Mouse (Mus musculus): ENCODE measurements at regions not wholly inside any gene's neighbourhood (a gene's known extent, or its start where the extent isn't known, plus 50 kb on each side); places are given as distances from the start of the nearest gene placed in this dataset.

DNA sequence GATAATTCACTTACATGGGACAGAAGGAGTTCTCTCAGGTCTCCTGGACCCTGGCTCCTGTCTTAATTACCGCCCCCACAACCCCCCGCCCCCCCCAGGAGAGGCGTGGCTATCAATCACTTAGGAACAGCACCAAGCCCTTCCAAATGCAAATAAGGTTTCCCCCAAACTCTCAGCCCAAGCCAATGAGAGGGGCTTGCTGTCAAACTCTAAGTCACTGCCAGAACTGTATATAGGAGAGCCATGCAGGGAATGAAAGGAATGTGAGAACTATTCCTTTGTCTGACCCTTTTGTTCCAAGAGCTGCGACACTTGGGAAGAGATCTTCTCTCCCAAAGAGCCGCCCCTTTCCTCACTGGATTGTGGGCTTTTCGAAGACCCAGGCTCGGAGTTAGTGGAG, 672.4 kb downstream of the Cypt12 start:
- no peak for ATAC-seq
- TF ChIP-seq CTCF (IDR thresholded peaks at IDR 0.05; ENCODE audit: low read depth), result no peak
- Histone ChIP-seq H3K4me1 (replicated peaks; ENCODE audit: control insufficient read depth, insufficient read depth, low read length) (no peaks in the 10 kb centered on the region), H3K27ac (ENCODE audit: low read depth, low read length) (no peak overlapping the region), H3K27me3 (replicated peaks; ENCODE audit: control insufficient read depth, insufficient read depth, low read length) (no peaks in the 10 kb centered on the region), H3K4me3 (ENCODE audit: low read depth, low read length) (no peak overlapping the region), H3K4me2 (replicated peaks; ENCODE audit: low read depth) (no peak overlapping the region), H3K9ac (ENCODE audit: low read depth, low read length) (no peak overlapping the region), H3K36me3 (ENCODE audit: control insufficient read depth, insufficient read depth) (no peaks in the 10 kb centered on the region), H3K9me3 (ENCODE audit: control insufficient read depth) (no peaks in the 10 kb centered on the region)
- 39% methylated on average over 7 of the region's 7 CpGs for WGBS

DNA sequence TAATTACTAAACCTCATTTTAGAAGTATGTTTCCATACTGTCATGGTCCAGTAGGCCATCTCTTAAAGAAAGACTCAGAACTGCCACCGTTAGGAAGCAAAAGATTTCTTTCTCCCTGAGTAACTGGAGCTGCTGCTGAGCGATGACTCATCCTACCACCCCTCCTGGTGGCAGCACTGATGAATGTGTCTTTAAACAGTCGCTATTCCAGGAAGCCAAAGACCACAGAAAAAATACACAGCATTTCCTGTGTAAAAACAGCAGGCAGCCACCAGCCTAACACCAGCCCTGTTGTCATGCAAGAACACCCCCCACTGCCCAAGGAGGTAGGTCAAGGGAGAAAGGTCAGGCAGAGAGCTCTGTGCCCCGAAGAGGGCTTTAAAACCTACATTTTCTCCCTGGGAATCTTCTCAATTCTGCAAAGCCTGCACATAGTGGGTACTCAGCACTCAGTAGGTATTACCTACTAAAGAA, 675.7 kb downstream of the Cypt12 start:
- Histone ChIP-seq H3K27ac (ENCODE audit: low read depth, low read length) (peak overlapping the region; percentile 76), H3K4me1 (replicated peaks; ENCODE audit: control insufficient read depth, insufficient read depth, low read length) (no peaks in the 10 kb centered on the region), H3K9ac (ENCODE audit: low read depth, low read length) (no peak overlapping the region), H3K27me3 (replicated peaks; ENCODE audit: control insufficient read depth, insufficient read depth, low read length) (no peaks in the 10 kb centered on the region), H3K4me3 (ENCODE audit: low read depth, low read length) (no peak overlapping the region), H3K36me3 (ENCODE audit: control insufficient read depth, insufficient read depth) (no peaks in the 10 kb centered on the region), H3K9me3 (ENCODE audit: control insufficient read depth) (no peaks in the 10 kb centered on the region), H3K4me2 (replicated peaks; ENCODE audit: low read depth) (peak overlapping the region; percentile 64; the same call in 1 of the 2 replicates)
- ATAC-seq, result peak; percentile 60; the same call in 1 of the 2 replicates
- WGBS, result 7% methylated on average over 4 of the region's 4 CpGs
- TF ChIP-seq CTCF (IDR thresholded peaks at IDR 0.05; ENCODE audit: low read depth), result peak; percentile 72

DNA sequence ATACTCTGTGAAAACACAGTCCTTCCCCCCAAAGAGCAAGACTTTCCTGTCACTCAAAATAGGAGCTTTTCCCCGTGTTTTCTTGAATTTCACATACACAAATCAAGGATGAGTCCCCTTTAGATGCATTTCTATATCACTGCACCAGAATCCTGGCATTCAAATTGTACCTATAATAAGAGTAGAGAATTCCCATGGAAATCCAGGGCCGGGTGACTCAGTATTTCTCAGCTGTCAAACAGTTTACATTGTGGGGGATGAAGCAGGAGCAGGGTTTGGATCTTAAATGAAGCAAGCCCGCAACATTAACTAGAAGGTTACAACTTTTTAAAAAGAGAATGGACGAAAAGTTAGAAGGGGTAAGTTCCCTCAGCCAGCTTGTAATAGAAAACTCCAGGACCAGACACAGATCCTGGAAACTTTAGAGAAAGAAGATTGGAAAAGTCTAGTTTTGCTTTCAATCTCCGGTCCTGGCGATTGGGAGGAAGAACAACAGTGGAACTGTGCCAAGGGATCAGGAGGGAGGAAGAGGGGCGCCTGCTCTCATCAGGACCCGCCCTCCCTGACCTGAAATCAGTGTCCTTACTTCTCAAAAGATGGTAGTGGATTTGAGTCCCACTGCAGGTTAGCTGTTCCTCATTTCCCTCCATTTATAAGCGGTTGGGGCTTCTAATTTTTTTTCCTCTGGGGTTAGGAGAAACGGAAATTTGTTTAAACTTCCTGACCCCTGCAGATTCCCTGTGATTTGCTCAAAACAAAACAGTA, 676.4 kb downstream of the Cypt12 start:
- peak overlapping the region; percentile 76 for H3K27ac ChIP-seq (ENCODE audit: low read depth, low read length)
- H3K36me3 ChIP-seq (ENCODE audit: control insufficient read depth, insufficient read depth), result no peaks in the 10 kb centered on the region
- no peaks in the 10 kb centered on the region for H3K27me3 ChIP-seq (replicated peaks; ENCODE audit: control insufficient read depth, insufficient read depth, low read length)
- WGBS, result 10% methylated on average over 10 of the region's 10 CpGs
- no peak overlapping the region for H3K9ac ChIP-seq (ENCODE audit: low read depth, low read length)
- H3K4me1 ChIP-seq (replicated peaks; ENCODE audit: control insufficient read depth, insufficient read depth, low read length), result no peaks in the 10 kb centered on the region
- no peaks in the 10 kb centered on the region for H3K9me3 ChIP-seq (ENCODE audit: control insufficient read depth)
- H3K4me2 ChIP-seq (replicated peaks; ENCODE audit: low read depth), result peak overlapping the region; percentile 64
- no peak for ATAC-seq
- peak overlapping the region; percentile 27 for H3K4me3 ChIP-seq (ENCODE audit: low read depth, low read length)
- TF ChIP-seq CTCF (IDR thresholded peaks at IDR 0.05; ENCODE audit: low read depth), result no peak

DNA sequence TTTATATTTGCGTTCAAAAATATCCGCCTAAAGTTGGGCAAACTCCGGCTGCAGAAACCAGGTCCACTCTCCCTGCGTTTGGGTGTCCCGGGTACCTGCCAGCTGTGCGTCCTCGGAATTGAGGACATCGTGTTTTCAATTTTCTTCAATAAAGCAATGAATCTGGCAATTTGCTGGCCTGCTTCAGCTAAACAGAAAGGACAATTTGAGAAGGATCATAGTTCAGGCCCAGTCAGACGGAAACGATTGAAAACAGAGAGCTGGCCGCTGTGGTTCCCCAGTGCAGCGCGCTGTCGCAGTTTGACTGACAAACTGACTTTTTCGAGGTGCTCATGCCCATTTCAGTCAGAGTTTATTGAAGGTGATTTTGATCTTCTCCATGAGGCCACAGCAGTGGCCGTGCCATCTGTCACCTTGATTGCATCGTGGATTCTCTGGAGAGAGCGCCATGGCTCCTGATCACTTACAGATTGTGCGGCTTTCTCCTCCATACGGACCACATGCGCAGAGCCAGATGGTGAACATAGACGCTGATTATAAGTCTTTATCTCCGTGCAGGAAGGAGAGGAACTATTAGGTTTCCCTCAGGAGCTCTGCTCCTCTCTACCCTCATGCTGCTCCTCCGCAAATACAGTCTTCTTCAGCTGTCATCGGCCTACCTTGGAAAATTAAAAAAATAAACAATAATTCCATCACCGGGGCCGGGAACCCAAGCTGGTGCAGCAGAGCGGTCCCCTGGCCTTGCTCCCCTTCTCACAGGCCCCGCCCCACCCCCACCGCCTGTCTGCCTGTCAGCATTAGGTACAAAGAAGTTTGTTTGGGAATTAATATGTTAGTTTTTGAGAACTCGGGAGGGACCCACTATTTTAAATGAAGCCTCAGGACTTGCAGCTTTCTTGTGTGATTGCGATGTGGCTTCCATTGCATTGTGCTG, 677.5 kb downstream of the Cypt12 start:
- no peaks in the 10 kb centered on the region for H3K36me3 ChIP-seq (ENCODE audit: control insufficient read depth, insufficient read depth)
- H3K4me2 ChIP-seq (replicated peaks; ENCODE audit: low read depth), result peak overlapping the region; percentile 64
- H3K9ac ChIP-seq (ENCODE audit: low read depth, low read length), result no peak overlapping the region; the same call in 1 of the 2 replicates
- H3K27me3 ChIP-seq (replicated peaks; ENCODE audit: control insufficient read depth, insufficient read depth, low read length), result no peaks in the 10 kb centered on the region
- no peaks in the 10 kb centered on the region for H3K4me1 ChIP-seq (replicated peaks; ENCODE audit: control insufficient read depth, insufficient read depth, low read length)
- 8% methylated on average over 32 of the region's 32 CpGs for WGBS
- ATAC-seq, result peak; percentile 43
- no peak for TF ChIP-seq CTCF (IDR thresholded peaks at IDR 0.05; ENCODE audit: low read depth)
- peak overlapping the region; percentile 76 for H3K27ac ChIP-seq (ENCODE audit: low read depth, low read length)
- no peaks in the 10 kb centered on the region for H3K9me3 ChIP-seq (ENCODE audit: control insufficient read depth)
- H3K4me3 ChIP-seq (ENCODE audit: low read depth, low read length), result peak overlapping the region; percentile 27

DNA sequence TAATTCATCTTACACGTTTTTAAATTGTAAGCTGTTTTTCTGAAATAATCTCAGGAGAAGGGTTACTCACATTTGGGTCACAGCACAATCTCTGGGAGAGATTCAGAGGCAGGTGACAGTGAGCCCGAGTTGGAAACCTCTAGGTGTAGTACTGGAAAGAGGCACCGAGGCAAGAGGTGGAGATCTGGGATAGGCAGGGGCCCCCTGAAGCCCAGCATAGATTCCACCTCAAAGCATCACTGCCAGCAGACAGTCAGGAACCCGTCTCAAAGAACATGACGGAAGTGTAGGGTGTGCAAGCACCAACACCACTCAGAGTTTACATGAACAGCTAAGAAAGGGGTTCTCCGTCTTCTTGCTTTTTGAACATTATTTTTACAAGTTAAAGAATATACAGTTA, 678.2 kb downstream of the Cypt12 start:
- H3K4me1 ChIP-seq (replicated peaks; ENCODE audit: control insufficient read depth, insufficient read depth, low read length), result no peaks in the 10 kb centered on the region
- no peaks in the 10 kb centered on the region for H3K36me3 ChIP-seq (ENCODE audit: control insufficient read depth, insufficient read depth)
- no peak overlapping the region for H3K4me2 ChIP-seq (replicated peaks; ENCODE audit: low read depth)
- no peak for ATAC-seq
- no peak overlapping the region for H3K4me3 ChIP-seq (ENCODE audit: low read depth, low read length)
- no peak overlapping the region for H3K9ac ChIP-seq (ENCODE audit: low read depth, low read length)
- 62% methylated on average over 6 of the region's 6 CpGs for WGBS
- no peak overlapping the region for H3K27ac ChIP-seq (ENCODE audit: low read depth, low read length)
- no peak for TF ChIP-seq CTCF (IDR thresholded peaks at IDR 0.05; ENCODE audit: low read depth)
- H3K9me3 ChIP-seq (ENCODE audit: control insufficient read depth), result no peaks in the 10 kb centered on the region
- no peaks in the 10 kb centered on the region for H3K27me3 ChIP-seq (replicated peaks; ENCODE audit: control insufficient read depth, insufficient read depth, low read length)

DNA sequence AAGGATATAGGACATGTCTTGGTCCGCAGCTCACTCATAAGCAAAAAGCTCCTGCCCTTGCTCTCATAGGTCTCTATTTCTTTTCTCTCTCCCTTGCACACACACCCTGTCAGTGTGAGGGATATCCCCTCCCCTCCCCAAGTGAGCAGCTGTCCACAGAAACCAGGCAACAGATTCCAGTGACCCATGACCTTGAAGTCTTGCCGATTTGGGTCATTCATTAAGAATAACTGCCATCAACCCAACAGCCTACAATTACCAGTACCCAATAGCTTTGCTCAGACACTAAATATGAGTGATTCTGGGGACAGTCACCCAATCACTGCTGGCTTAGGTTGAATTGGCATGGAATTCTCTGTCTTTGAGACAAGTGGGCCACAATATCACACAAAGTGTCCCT, 678.6 kb downstream of the Cypt12 start:
- Histone ChIP-seq H3K27ac (ENCODE audit: low read depth, low read length) (no peak overlapping the region), H3K36me3 (ENCODE audit: control insufficient read depth, insufficient read depth) (no peaks in the 10 kb centered on the region), H3K4me3 (ENCODE audit: low read depth, low read length) (no peak overlapping the region), H3K4me1 (replicated peaks; ENCODE audit: control insufficient read depth, insufficient read depth, low read length) (no peaks in the 10 kb centered on the region), H3K27me3 (replicated peaks; ENCODE audit: control insufficient read depth, insufficient read depth, low read length) (no peaks in the 10 kb centered on the region), H3K9ac (ENCODE audit: low read depth, low read length) (no peak overlapping the region), H3K4me2 (replicated peaks; ENCODE audit: low read depth) (no peak overlapping the region), H3K9me3 (ENCODE audit: control insufficient read depth) (no peaks in the 10 kb centered on the region)
- TF ChIP-seq CTCF (IDR thresholded peaks at IDR 0.05; ENCODE audit: low read depth), result no peak
- WGBS, result 64% methylated on average over 2 of the region's 2 CpGs
- no peak for ATAC-seq
